Mouse (Mus musculus) heart, embryonic 15.5 days (tissue): ENCODE measurements around the gene A4galt. TPM values are rescaled to one million over a fixed set of nuclear protein-coding genes. Genes with fewer than 3 reads are reported as not detected.

Experiments used
- ATAC-seq: fragments of 200-750 bp; cut with Nextera tagmentation; replicated peaks from 2 replicates; pipeline ENCODE4 v1.8.0; 2017; ENCODE audit warnings: low read depth, moderate TSS enrichment; ENCODE audit not compliant: insufficient number of reproducible peaks, insufficient read depth, low FRiP score
- H3K27ac ChIP-seq: fragments of 300-500 bp; sonication (generic); 2 replicates; pipeline ENCODE4 v1.5.1; 2015; ENCODE audit warnings: mild to moderate bottlenecking, inconsistent platforms
- H3K27me3 ChIP-seq: fragments of 300-500 bp; sonication (generic); 2 replicates; pipeline ENCODE4 v1.6.1; 2015; ENCODE audit warnings: inconsistent platforms
- H3K36me3 ChIP-seq: fragments of 300-500 bp; sonication (generic); 2 replicates; pipeline ENCODE4 v1.6.1; 2015; ENCODE audit warnings: mild to moderate bottlenecking, inconsistent platforms
- H3K4me1 ChIP-seq: fragments of 300-500 bp; sonication (generic); replicated peaks from 2 replicates; pipeline ENCODE4 v1.6.1; 2015; ENCODE audit warnings: inconsistent platforms
- H3K4me2 ChIP-seq: fragments of 300-500 bp; sonication (generic); 2 replicates; pipeline ENCODE4 v1.6.1; 2015; ENCODE audit warnings: inconsistent platforms, mild to moderate bottlenecking, moderate library complexity
- H3K4me3 ChIP-seq: fragments of 300-500 bp; sonication (generic); 2 replicates; pipeline ENCODE4 v1.5.1; 2015; ENCODE audit warnings: mild to moderate bottlenecking, inconsistent platforms
- H3K9ac ChIP-seq: fragments of 300-500 bp; sonication (generic); 2 replicates; pipeline ENCODE4 v1.6.1; 2015; ENCODE audit warnings: mild to moderate bottlenecking, inconsistent platforms
- H3K9me3 ChIP-seq: fragments of 300-500 bp; sonication (generic); replicated peaks from 2 replicates; pipeline ENCODE4 v1.6.1; 2016; ENCODE audit warnings: inconsistent platforms
- WGBS: fragments of 180-500 bp; shearing (Covaris S2); methylation state at CpG from one replicate; pipeline ENCODE4 v1.1.7; 2015; ENCODE audit warnings: mixed read lengths; 5-methylcytosine and 5-hydroxymethylcytosine counted together
- polyA plus RNA-seq: library from polyadenylated mRNA; unstranded; fragments of >200 nt; fragmentation: Nextera tagmentation; extraction: Ambion mirVana; gene quantifications from 2 replicates; pipeline ENCODE4 v1.2.1, GENCODE M21; 2015

Gene A4galt
- polyA plus RNA-seq, 1 experiment from 2014 or later: 1.3 TPM

- Histone ChIP-seq H3K36me3 (no peaks in the 10 kb centered on the region), H3K4me1 (no peaks in the 10 kb centered on the region), H3K9ac (no peak overlapping the region), H3K4me2 (no peak overlapping the region), H3K27me3 (no peaks in the 10 kb centered on the region), H3K4me3 (no peak overlapping the region), H3K27ac (no peak overlapping the region), H3K9me3 (no peaks in the 10 kb centered on the region)
- 14% methylated on average over 1 of the region's 1 CpGs for WGBS
- no peak for ATAC-seq
These were observed 13.7 kb upstream of the A4galt start for GRCm38 (mm10) chr15:83265269-83265668.

DNA sequence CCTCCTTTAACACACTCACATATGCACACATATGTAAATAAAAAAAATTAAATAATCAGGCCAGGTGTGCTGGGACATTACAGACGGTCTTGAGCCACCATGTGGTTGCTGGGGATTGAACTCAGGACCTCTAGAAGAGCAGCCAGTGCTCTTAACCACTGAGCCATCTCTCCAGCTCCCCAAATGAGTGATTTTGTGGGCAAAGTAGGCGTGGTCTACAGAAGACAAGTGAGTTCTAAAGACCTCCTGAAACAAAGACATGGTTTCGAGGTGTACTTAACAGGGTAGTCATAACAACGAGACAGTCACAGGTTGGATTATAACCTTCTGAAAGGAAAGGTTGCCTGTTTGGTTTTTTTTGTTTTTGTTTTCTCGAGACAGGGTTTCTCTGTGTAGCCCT, 11.8 kb upstream of the A4galt start:
- no peak overlapping the region for H3K4me2 ChIP-seq
- no peak for ATAC-seq
- H3K9ac ChIP-seq: no peak overlapping the region
- H3K9me3 ChIP-seq: no peaks in the 10 kb centered on the region
- H3K4me3 ChIP-seq: no peak overlapping the region
- no peaks in the 10 kb centered on the region for H3K27me3 ChIP-seq
- H3K36me3 ChIP-seq: no peaks in the 10 kb centered on the region
- WGBS: 70% methylated on average over 5 of the region's 5 CpGs
- H3K4me1 ChIP-seq: no peaks in the 10 kb centered on the region
- H3K27ac ChIP-seq: no peak overlapping the region

- no peak overlapping the region for H3K27ac ChIP-seq
- H3K27me3 ChIP-seq: no peaks in the 10 kb centered on the region
- no peak overlapping the region for H3K4me2 ChIP-seq
- H3K36me3 ChIP-seq: no peaks in the 10 kb centered on the region
- 67% methylated on average over 13 of the region's 13 CpGs for WGBS
- no peaks in the 10 kb centered on the region for H3K4me1 ChIP-seq
- no peak overlapping the region for H3K4me3 ChIP-seq
- no peak for ATAC-seq
- H3K9me3 ChIP-seq: no peaks in the 10 kb centered on the region
- no peak overlapping the region for H3K9ac ChIP-seq
These were observed 6.3 kb upstream of the A4galt start for GRCm38 (mm10) chr15:83257906-83258305.

- Histone ChIP-seq H3K9ac (no peak overlapping the region), H3K36me3 (no peaks in the 10 kb centered on the region), H3K27ac (no peak overlapping the region), H3K4me2 (no peak overlapping the region), H3K27me3 (peaks cover 13% of the 10 kb centered on the region), H3K4me1 (peaks cover 5% of the 10 kb centered on the region), H3K4me3 (no peak overlapping the region), H3K9me3 (no peaks in the 10 kb centered on the region)
- WGBS: 65% methylated on average over 4 of the region's 4 CpGs
- no peak for ATAC-seq
These were observed 4.9 kb upstream of the A4galt start for GRCm38 (mm10) chr15:83256491-83256890.

DNA sequence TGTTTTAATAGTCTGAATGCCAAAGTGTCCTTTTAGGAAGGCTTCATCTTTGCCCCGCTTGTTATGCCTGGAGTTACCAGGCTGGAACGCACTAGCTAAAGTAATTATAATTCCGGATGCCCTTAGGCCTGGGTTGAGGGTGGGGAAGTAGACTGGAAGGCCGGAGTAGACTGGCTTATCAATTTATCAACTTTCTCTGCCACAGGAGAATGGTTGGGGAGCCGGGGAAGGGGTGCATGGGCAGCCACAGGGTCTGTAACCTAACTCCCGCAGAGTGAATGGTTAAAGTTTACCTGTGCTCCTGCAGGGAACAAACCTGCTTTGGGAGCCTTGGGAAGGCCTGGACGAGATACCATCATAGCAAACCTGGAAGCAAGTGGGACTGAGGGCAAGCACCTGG, 4.4 kb upstream of the A4galt start:
- no peak for ATAC-seq
- no peak overlapping the region for H3K27ac ChIP-seq

GRCm38 (mm10) chr15:83255191-83255782, 3.7 kb upstream of the A4galt start:
- no peak for ATAC-seq
- H3K4me2 ChIP-seq: no peak overlapping the region
- H3K27me3 ChIP-seq: peaks cover 25% of the 10 kb centered on the region
- no peak overlapping the region for H3K27ac ChIP-seq
- H3K36me3 ChIP-seq: no peaks in the 10 kb centered on the region
- H3K4me1 ChIP-seq: peaks cover 16% of the 10 kb centered on the region
- WGBS: 91% methylated on average over 4 of the region's 4 CpGs
- H3K9me3 ChIP-seq: no peaks in the 10 kb centered on the region
- H3K9ac ChIP-seq: no peak overlapping the region
- no peak overlapping the region for H3K4me3 ChIP-seq

More for the DNA sequence above, 4.4 kb upstream of the A4galt start:
- H3K4me1 ChIP-seq: peaks cover 11% of the 10 kb centered on the region
- no peaks in the 10 kb centered on the region for H3K36me3 ChIP-seq
- H3K9ac ChIP-seq: no peak overlapping the region
- no peak overlapping the region for H3K4me3 ChIP-seq
- peaks cover 18% of the 10 kb centered on the region for H3K27me3 ChIP-seq
- no peak overlapping the region for H3K4me2 ChIP-seq
- 76% methylated on average over 7 of the region's 7 CpGs for WGBS
- H3K9me3 ChIP-seq: no peaks in the 10 kb centered on the region

DNA sequence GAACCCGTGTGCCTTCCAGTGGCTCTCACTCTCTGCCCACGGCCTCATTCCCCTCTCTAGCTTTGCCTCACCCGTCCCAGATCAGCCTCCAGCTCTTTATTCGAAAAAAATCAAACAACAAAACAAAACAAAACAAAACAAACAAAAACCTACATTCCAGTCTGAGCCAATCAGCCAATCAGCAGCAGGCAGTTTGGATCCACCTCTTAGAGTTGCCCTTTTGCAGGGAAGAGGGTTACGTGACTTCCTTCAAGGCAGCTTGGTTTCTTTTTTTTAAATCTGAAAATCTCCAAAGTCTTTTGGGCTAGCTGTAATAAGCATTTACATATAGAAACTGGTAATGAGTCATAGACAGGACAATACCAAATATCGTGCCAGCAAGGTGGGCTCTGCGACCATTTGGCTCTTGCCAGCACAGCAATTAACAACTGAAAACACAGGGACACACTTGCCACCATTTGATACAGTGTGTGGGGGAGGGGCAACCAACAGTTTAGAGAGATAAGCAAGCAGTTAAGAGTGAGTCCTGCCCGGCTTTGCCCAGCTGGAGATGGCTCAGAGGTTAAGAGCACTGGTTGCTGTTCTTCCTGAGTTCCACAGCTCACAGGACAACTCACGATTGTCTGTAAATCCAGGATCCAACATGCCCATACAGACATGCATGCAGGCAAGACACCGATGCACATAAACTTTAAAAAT, 2.9 kb upstream of the A4galt start:
- H3K36me3 ChIP-seq: no peaks in the 10 kb centered on the region
- WGBS: 53% methylated on average over 10 of the region's 10 CpGs
- no peak overlapping the region for H3K27ac ChIP-seq
- no peaks in the 10 kb centered on the region for H3K9me3 ChIP-seq
- peaks cover 33% of the 10 kb centered on the region for H3K27me3 ChIP-seq
- peaks cover 16% of the 10 kb centered on the region for H3K4me1 ChIP-seq
- no peak overlapping the region for H3K4me3 ChIP-seq
- H3K9ac ChIP-seq: no peak overlapping the region
- no peak overlapping the region for H3K4me2 ChIP-seq
- ATAC-seq: no peak

DNA sequence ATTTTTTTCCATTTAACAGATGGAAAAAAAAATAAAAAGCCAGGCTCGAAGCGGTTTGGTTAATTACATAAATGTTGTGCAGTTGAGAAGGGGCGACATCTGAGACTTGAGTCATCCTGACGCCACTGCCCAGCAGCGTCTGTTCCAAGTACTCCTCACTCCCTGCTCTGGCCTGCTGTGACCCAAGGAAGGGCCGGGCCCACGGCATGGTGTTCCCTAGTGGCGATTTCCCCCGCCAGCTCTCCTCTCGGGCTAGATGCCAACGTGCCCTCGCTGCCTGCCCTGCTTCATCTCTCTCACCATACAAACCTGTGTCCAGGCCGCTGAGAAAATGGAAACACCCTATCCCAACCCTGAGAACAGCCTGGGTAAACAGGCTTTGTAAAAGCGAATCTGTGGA, 486 bp upstream of the A4galt start:
- no peak overlapping the region for H3K4me2 ChIP-seq
- H3K36me3 ChIP-seq: no peaks in the 10 kb centered on the region
- H3K4me3 ChIP-seq: no peak overlapping the region
- no peaks in the 10 kb centered on the region for H3K9me3 ChIP-seq
- H3K27ac ChIP-seq: no peak overlapping the region
- WGBS: 66% methylated on average over 14 of the region's 14 CpGs
- peaks cover 40% of the 10 kb centered on the region for H3K27me3 ChIP-seq
- H3K9ac ChIP-seq: no peak overlapping the region
- no peak for ATAC-seq
- peaks cover 16% of the 10 kb centered on the region for H3K4me1 ChIP-seq

DNA sequence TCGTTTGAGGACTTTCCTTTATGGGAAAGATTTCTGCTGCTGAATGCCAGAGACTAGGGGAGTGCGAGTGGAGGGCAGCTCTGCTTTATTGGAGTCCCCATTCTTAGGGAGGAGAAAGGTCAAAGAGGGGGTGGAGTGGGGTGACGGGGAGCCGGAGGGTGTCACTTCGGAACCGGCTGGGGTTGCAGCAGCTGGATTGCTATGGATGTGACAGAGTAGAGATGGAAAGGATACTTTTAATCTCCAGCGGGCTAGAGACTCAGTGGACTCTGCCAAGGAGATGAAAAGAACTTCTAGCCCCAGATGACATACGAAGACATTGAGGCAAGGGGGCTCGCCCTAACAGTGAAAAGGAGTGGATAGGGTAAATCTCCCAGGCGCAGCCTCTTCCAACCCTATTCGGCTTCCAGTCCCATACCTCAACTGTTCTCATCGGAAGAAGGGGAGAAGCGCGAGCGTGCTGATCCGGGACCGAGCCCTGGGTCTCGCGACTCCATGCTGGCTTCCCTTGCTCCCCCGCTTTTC, 861 bp downstream of the A4galt start:
- Histone ChIP-seq H3K27ac (no peak overlapping the region), H3K36me3 (no peaks in the 10 kb centered on the region), H3K4me2 (peak overlapping the region; percentile 95), H3K9me3 (no peaks in the 10 kb centered on the region), H3K9ac (peak overlapping the region; percentile 55), H3K4me1 (peaks cover 16% of the 10 kb centered on the region), H3K4me3 (peak overlapping the region; percentile 55), H3K27me3 (peaks cover 45% of the 10 kb centered on the region)
- 4% methylated on average over 20 of the region's 20 CpGs for WGBS
- ATAC-seq: no peak

GRCm38 (mm10) chr15:83249535-83250287, 1.9 kb downstream of the A4galt start:
- Histone ChIP-seq H3K27ac (no peak overlapping the region), H3K9ac (no peak overlapping the region), H3K9me3 (no peaks in the 10 kb centered on the region), H3K4me1 (peaks cover 16% of the 10 kb centered on the region), H3K4me3 (no peak overlapping the region; the same call in 1 of the 2 replicates), H3K36me3 (no peaks in the 10 kb centered on the region), H3K27me3 (peaks cover 45% of the 10 kb centered on the region), H3K4me2 (no peak overlapping the region)
- 90% methylated on average over 12 of the region's 12 CpGs for WGBS
- no peak for ATAC-seq

DNA sequence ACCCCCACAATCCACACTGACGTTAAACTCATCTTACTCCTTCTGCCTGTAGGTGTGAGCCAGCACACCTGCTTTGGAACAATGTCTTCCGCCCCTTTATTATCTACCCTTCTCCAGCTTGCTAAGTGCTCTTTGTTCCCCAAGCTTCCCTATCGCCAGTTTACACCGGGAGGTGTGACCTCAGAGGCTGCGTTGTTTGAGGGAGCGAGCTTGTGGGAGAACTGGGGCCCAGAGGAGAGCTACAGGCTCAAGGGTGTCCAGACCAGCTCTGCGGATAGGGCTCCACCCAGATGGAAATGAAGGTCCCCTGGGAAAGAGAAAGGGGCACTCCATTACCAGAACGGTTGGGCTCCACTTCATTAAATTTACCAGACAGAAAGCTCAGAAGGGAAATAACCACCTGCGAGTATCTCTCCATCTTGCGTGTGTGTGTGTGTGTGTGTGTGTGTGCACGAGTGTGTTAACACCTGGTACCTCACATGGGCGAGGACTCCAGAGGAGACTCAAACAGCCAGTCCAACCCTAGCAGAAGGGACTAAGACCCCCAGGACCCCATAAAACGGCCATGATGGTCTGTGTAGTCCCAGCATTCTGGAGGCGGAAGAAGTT, 3.2 kb downstream of the A4galt start:
- WGBS: 52% methylated on average over 14 of the region's 14 CpGs
- no peak overlapping the region for H3K27ac ChIP-seq
- no peak overlapping the region for H3K4me2 ChIP-seq
- peaks cover 16% of the 10 kb centered on the region for H3K4me1 ChIP-seq
- H3K27me3 ChIP-seq: peaks cover 45% of the 10 kb centered on the region
- no peak overlapping the region for H3K9ac ChIP-seq
- no peaks in the 10 kb centered on the region for H3K36me3 ChIP-seq
- H3K9me3 ChIP-seq: no peaks in the 10 kb centered on the region
- H3K4me3 ChIP-seq: no peak overlapping the region
- no peak for ATAC-seq
